Mouse (Mus musculus) B cell, adult 62 days (primary cell): ENCODE data around the gene Zfp951. TPM values are rescaled to one million over a fixed set of nuclear protein-coding genes. Genes with fewer than 3 reads are reported as not detected.

ENCODE experiments used
- total RNA-seq: library from RNA; stranded (reverse); gene quantifications from 4 replicates; pipeline ENCODE4 v1.2.4, GENCODE M21; 2023

Gene Zfp951
- total RNA-seq: 6.3 to 7.7 TPM (median 6.6 TPM) in 4 replicates

DNA sequence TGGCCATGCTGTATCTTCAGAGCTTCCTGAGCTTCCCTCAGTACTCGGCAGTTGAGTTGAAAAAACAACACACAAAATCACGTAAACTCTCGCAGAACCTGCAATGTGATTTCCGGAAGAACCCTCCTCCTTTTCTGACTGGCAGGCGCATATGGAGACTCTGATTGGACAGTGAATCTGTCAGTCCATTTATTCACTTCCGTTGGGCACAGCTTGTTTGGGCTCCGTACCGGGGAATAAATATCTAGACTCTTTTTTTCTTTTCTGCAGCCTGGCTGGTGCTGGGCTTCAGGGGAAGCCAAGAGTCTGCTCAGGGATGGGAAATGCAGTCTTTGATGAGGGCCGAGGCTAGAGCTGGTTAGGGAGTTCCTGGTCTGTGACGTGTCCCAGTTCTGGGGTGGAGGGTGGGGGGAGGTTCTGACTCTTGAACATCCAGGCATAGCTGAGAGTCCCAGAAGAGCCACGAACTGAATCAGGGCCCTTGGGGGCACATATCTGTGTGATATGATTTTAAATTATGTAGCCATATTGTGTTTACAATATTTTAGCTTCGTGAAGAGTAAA lies at the start of gene Zfp951:
Gene Zfp951, minus strand, starts transcription at position 109 of the 564 bp plus-strand sequence.

Other genes starting within 250 kb of the Zfp951 start
- 8.1 to 9.5 TPM (median 9.4 TPM) in 4 replicates for gene Abcg3, start 122.6 kb upstream of the Zfp951 start, total RNA-seq